Comparison of ENCODE assay signal across 8 mouse cellular contexts in genomic region chr4:131921461-131922346, GRCm38 (mm10). TPM values are rescaled to one million over a fixed set of nuclear protein-coding genes. Genes with fewer than 3 reads are reported as not detected.
A peak's percentile ranks its signal among the peaks of the same experiment; 100 is the strongest.
DNase-seq lines count a peak whose midpoint lies in the region; ATAC-seq and TF ChIP-seq lines count a peak whose summit lies in the region.

Gene Tmem200b (plus strand): TSS chr4:131921771.

- ATAC-seq in lung, embryonic 14.5 days (ENCODE audit: insufficient read depth): 0 out of 2 replicates have a peak, but pooled peaks have one; percentile 4
- 0 out of 2 replicates have a peak, but pooled peaks have one; percentile 11 for ATAC-seq in heart, embryonic 15.5 days (replicated peaks; ENCODE audit: insufficient number of reproducible peaks, insufficient read depth, low FRiP score, low read depth)
- ATAC-seq in limb, embryonic 12.5 days (ENCODE audit: insufficient number of reproducible peaks, insufficient read depth, low FRiP score, low TSS enrichment, low read depth): no peak
- ATAC-seq in neural tube, embryonic 14.5 days (ENCODE audit: low read depth): no peak

- H3K27me3 ChIP-seq in lung, embryonic 14.5 days (ENCODE audit: insufficient read depth, low read length): peaks cover 54% of the 10 kb centered on the region
- H3K27me3 ChIP-seq in heart, embryonic 15.5 days: peaks cover 6% of the 10 kb centered on the region; the same call in 1 of the 2 replicates
- peaks cover 70% of the 10 kb centered on the region for H3K27me3 ChIP-seq in limb, embryonic 12.5 days
- peaks cover 49% of the 10 kb centered on the region for H3K27me3 ChIP-seq in neural tube, embryonic 14.5 days (ENCODE audit: control insufficient read depth, insufficient read depth, low read length)

- H3K4me2 ChIP-seq in lung, embryonic 14.5 days: peak within 1 kb of the TSS; percentile 80
- H3K4me2 ChIP-seq in heart, embryonic 15.5 days: peak within 1 kb of the TSS; percentile 93
- H3K4me2 ChIP-seq in limb, embryonic 12.5 days: peak within 1 kb of the TSS; percentile 88
- H3K4me2 ChIP-seq in neural tube, embryonic 14.5 days (ENCODE audit: low read depth, low read length): peak within 1 kb of the TSS; percentile 78

- H3K9me3 ChIP-seq in lung, embryonic 14.5 days (ENCODE audit: low read depth, low read length): no peaks in the 10 kb centered on the region
- H3K9me3 ChIP-seq in heart, embryonic 15.5 days (replicated peaks): no peaks in the 10 kb centered on the region
- no peaks in the 10 kb centered on the region for H3K9me3 ChIP-seq in limb, embryonic 12.5 days
- H3K9me3 ChIP-seq in neural tube, embryonic 14.5 days (ENCODE audit: control insufficient read depth, low read length): no peaks in the 10 kb centered on the region

- 1% methylated on average over 130 of the region's 130 CpGs for WGBS in lung, embryonic 14.5 days
- 3% methylated on average over 97 of the region's 130 CpGs for WGBS in heart, embryonic 15.5 days
- WGBS in limb, embryonic 12.5 days: 1% methylated on average over 121 of the region's 130 CpGs
- 2% methylated on average over 94 of the region's 130 CpGs for WGBS in neural tube, embryonic 14.5 days

- peaks cover 33% of the 10 kb centered on the region for H3K36me3 ChIP-seq in lung, embryonic 14.5 days (ENCODE audit: insufficient read depth)
- H3K36me3 ChIP-seq in heart, embryonic 15.5 days: 0 out of 2 replicates have a peak, but pooled peaks cover 4% of the 10 kb centered on the region
- H3K36me3 ChIP-seq in limb, embryonic 12.5 days: peaks cover 41% of the 10 kb centered on the region
- H3K36me3 ChIP-seq in neural tube, embryonic 14.5 days (ENCODE audit: control insufficient read depth, insufficient read depth, low read length): peaks cover 15% of the 10 kb centered on the region

- peak within 1 kb of the TSS; percentile 78; the same call in 1 of the 2 replicates for H3K27ac ChIP-seq in lung, embryonic 14.5 days (ENCODE audit: low read depth)
- H3K27ac ChIP-seq in heart, embryonic 15.5 days: peak within 1 kb of the TSS; percentile 71
- H3K27ac ChIP-seq in limb, embryonic 12.5 days: peak within 1 kb of the TSS; percentile 87
- H3K27ac ChIP-seq in neural tube, embryonic 14.5 days (ENCODE audit: low read depth, low read length): no peak within 1 kb of the TSS

- peaks cover 4% of the 10 kb centered on the region; the same call in 1 of the 2 replicates for H3K4me1 ChIP-seq in lung, embryonic 14.5 days (ENCODE audit: insufficient read depth)
- H3K4me1 ChIP-seq in heart, embryonic 15.5 days (replicated peaks): peaks cover 79% of the 10 kb centered on the region
- peaks cover 73% of the 10 kb centered on the region for H3K4me1 ChIP-seq in limb, embryonic 12.5 days (replicated peaks)
- peaks cover 15% of the 10 kb centered on the region; the same call in 1 of the 2 replicates for H3K4me1 ChIP-seq in neural tube, embryonic 14.5 days (ENCODE audit: control insufficient read depth, insufficient read depth, low read length)

- peak within 1 kb of the TSS; percentile 69 for H3K9ac ChIP-seq in lung, embryonic 14.5 days
- peak within 1 kb of the TSS; percentile 61 for H3K9ac ChIP-seq in heart, embryonic 15.5 days
- H3K9ac ChIP-seq in limb, embryonic 12.5 days (replicated peaks): peak within 1 kb of the TSS; percentile 83
- H3K9ac ChIP-seq in neural tube, embryonic 14.5 days (replicated peaks; ENCODE audit: low read depth, low read length): peak within 1 kb of the TSS; percentile 51

- peak within 1 kb of the TSS; percentile 59 for H3K4me3 ChIP-seq in lung, embryonic 14.5 days (ENCODE audit: low read depth, low read length)
- peak within 1 kb of the TSS; percentile 68 for H3K4me3 ChIP-seq in heart, embryonic 15.5 days
- peak within 1 kb of the TSS; percentile 67 for H3K4me3 ChIP-seq in limb, embryonic 12.5 days (replicated peaks)
- peak within 1 kb of the TSS; percentile 41 for H3K4me3 ChIP-seq in neural tube, embryonic 14.5 days (ENCODE audit: low read depth, low read length)

- no peak for TF ChIP-seq CTCF in lung, embryonic 14.5 days (IDR thresholded peaks at IDR 0.05; ENCODE audit: low read depth)

- peak; percentile 46 for DNase-seq in lung, embryonic 14.5 days
- no peak for DNase-seq in lung, postnatal 36 days
- no peak for DNase-seq in adrenal gland, postnatal 4 days (ENCODE audit: low spot score in 2 of 2)
- DNase-seq in right cerebral cortex, postnatal 14 days: no peak
- DNase-seq in urinary bladder, postnatal 10 days (ENCODE audit: low spot score): no peak

RNA-seq across cellular contexts. Expression of gene Tmem200b, which starts in this region (rescaled TPM):
- polyA plus RNA-seq in lung, embryonic 14.5 days (2014; fragmentation: Nextera tagmentation; extraction: Ambion mirVana): 2.6 and 3.1 TPM in 2 replicates
- 10 to 100 TPM; 12.9 to 14.4 TPM for total RNA-seq in adrenal gland, postnatal 4 days (2021)
- 1.2 and 2.6 TPM in 2 replicates for polyA plus RNA-seq in heart, embryonic 15.5 days (2015; fragmentation: Nextera tagmentation; extraction: Ambion mirVana)
- polyA plus RNA-seq in limb, embryonic 12.5 days (2016; fragmentation: Nextera tagmentation; extraction: Ambion mirVana): 2.2 and 2.5 TPM in 2 replicates
- not detected in 2 replicates for polyA plus RNA-seq in neural tube, embryonic 14.5 days (2014; fragmentation: Nextera tagmentation; extraction: Ambion mirVana)

Comparison
In these comparisons a context has a peak if more than half of its experiments do, and no peak if none do; other contexts are left out.
1. ATAC-seq: peak in lung, embryonic 14.5 days (single experiment) and heart, embryonic 15.5 days (single experiment); none in limb, embryonic 12.5 days (single experiment) and neural tube, embryonic 14.5 days (single experiment).
2. Peak in every context shown above with its lines, with median percentiles within 50 percentile points of each other: H3K4me2 ChIP-seq, H3K4me3 ChIP-seq and H3K9ac ChIP-seq.